Mouse (Mus musculus) testis, adult 2 months (tissue): ENCODE measurements around the gene Ufl1.

Source experiments
- CTCF ChIP-seq: fragments of 200-500 bp; IDR thresholded peaks from 2 replicates; pipeline ENCODE4 v1.5.1; 2012; ENCODE audit warnings: low read depth, mild to moderate bottlenecking, inconsistent platforms, low read length, moderate library complexity; ENCODE audit not compliant: control insufficient read depth, insufficient read depth, insufficient replicate concordance
- POLR2A ChIP-seq: fragments of 200-500 bp; IDR thresholded peaks from 2 replicates; pipeline ENCODE4 v1.6.1; 2012; ENCODE audit warnings: low read depth, mild to moderate bottlenecking, inconsistent platforms, low read length, moderate library complexity; ENCODE audit not compliant: control insufficient read depth

DNA sequence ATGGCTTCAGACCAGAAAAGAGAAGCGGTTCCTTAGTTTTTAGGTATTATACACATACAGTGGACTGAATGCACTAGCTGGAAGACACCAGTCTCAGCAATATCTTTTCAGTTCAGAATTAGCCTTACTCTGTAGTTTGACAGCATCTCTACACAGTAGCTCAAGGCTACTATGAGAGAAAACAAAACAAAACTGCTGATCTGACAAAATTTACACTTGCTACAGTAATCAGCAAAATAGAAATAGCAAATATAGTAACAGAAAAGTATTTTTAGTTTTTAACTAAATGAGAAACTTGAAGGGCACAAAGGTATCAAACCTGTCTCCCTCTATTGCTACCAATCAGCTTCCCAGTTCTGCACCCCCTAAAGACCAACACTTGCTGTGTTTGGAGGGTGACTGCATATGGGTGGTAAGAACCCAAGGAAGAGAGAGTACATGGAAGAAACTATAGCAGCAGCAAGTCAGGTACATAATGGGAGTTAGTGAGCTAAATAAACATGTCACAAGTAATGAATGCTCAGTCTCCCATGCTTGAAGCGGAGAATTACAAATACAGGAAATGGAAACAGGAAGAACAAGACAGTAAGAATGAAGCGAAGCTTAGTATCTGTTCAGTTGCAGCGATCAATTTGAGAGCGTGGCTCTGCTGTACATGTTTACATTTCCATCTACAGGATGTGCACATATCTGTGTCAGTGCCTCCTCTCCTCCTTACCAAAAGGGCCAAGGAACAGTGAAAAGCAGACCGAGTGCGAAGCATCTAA is 8.6 kb downstream of the Ufl1 start:
- TF ChIP-seq CTCF: no peak
- no peak for TF ChIP-seq POLR2A
